Mouse (Mus musculus) heart, adult 8-10 months (tissue): Measurements from ENCODE around the gene Mrtfb. TPM values are rescaled to one million over a fixed set of nuclear protein-coding genes. Genes with fewer than 3 reads are reported as not detected.
"Not testable (repeated sequence)": the region's sequence is repeated elsewhere in the genome, so short reads cannot be mapped to it uniquely, and the experiment has no call there.

Experiments
- DNase-seq: peaks from one replicate; pipeline ENCODE4 v3.0.0; 2022; ENCODE audit warnings: low spot score
- total RNA-seq, 4 experiments: library from RNA; stranded (reverse); gene quantifications; 2 replicates each; pipeline ENCODE4 v1.2.4; 2022

The Mrtfb gene
- total RNA-seq, 4 experiments from 2014 or later: 24.5 to 32.8 (median 28.8) TPM

DNA sequence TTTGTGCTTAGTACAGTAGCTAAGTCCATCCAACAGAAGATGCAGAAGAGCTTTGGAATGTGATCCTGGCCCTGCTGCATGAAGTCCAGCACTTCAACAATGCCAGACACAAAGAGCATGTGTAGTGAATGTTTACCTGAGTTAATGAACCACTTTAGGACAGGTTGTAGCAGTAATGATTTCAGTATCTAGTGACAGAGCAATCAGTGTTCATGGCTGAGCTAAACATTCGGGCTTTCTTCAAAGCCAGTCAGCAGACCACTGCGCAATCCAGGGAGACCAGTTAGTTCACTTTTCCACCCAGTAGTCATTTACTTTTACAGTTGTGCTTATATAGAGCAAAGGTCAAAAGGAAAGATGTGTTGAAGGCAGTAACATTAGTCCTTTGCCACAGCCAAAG, 20.0 kb downstream of the Mrtfb start:
- DNase-seq: no peak

DNA sequence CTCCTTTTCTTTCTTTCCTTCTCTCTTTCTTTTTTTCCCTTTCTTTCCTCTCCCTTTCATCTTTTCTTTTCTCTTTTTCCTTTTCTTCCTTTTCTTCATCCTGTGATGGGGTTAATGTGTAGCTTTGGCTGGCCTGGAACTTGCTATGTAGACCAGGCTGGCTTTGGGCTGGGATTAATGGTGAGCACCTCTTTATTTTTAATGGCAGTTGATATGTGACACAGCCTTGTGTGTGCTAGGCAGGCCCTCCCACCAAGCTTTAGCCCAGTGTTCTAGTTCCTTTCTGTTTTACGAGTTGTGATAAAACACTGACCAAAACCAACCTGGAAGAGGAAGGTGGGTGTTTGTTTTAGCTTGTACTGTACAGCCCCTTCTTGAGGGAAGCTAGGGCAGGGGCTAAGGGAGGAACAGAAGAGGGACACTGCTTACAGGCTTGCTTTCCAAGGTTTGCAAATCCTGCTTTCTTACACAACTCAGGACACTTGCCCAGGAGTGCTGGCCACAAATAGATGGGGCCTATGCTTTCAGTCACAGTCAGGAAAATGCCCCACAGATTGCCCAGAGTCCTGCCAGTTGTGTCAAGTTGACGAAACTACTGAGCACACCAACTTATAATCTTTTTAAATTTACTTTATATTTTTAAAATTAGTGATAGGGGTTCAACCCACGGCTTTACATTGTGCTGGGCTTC, 20.6 kb downstream of the Mrtfb start:
- no peak for DNase-seq

DNA sequence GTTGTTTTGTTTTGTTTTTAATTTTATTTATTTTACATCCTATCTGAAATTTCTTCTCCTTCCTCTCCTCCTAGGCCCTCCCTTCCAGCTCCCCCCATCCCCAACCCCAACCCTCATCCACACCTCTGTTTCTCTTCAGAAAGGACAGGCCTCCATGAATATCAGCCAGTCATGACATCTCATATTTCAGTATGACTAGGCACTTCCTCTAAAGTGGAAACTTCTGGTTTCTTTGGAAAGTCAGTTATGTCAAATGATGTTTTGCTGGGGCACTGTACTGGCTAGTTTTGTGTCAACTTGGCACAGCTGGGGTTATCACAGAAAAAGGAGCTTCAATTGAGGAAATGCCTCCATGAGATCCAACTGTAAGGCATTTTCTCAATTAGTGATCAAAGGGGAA, 30.1 kb downstream of the Mrtfb start:
- not testable (repeated sequence) for DNase-seq

DNA sequence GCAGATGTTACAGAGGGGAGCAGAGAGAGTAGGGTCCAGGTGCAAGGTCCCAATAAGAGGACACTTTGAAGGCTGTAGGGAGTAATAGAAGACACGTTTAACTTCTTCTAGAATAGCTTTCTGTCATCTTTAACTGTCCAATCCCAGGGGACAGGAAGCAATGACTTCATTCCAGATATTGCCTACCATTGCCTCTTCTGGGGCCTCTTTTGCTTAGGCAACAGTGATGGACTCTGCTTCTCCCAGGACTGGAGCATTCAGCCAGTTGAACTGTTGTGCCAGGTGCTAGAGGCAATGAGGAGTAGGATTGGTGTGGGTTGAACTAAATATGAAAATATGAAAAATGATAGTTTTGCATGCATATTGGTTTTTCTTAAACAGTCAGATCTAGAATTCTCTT, 41.6 kb downstream of the Mrtfb start:
- no peak for DNase-seq

GRCm38 (mm10) chr16:13298991-13299390, 42.7 kb downstream of the Mrtfb start:
- no peak for DNase-seq

DNA sequence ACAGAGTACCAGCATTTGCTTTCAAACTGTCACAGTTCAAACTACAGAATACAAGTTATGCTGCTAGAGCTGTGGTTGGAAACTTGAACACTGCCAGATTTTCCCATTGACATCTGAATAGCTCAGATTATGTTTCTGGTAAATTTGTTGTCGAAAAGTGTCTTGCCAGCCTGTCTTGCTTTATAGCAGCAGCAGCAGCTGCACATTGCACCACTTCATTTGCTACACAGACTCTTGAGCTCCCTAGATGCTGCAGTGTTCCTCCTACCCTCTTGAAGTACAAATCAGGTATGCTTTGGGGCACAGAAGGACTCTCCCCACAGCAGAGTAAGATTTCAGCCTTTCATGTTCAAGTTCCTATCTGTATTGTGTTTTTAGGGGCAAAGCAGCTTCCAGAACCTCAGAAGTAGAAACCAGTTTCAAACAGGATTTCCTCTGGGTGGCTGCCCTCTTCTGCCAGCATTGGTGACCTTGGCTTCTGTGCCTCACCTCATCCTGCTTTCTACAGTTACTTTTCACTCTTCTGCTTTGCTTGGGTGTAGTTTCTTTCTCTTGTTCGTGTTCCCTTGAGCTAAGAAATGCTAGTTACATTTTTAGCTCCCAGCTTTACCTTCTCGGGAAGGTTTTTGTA, 49.9 kb downstream of the Mrtfb start:
- DNase-seq: no peak

- DNase-seq: no peak
These were observed 53.9 kb downstream of the Mrtfb start for GRCm38 (mm10) chr16:13310096-13310683.

- DNase-seq: no peak
These were observed 55.1 kb downstream of the Mrtfb start for GRCm38 (mm10) chr16:13311374-13311773.

DNA sequence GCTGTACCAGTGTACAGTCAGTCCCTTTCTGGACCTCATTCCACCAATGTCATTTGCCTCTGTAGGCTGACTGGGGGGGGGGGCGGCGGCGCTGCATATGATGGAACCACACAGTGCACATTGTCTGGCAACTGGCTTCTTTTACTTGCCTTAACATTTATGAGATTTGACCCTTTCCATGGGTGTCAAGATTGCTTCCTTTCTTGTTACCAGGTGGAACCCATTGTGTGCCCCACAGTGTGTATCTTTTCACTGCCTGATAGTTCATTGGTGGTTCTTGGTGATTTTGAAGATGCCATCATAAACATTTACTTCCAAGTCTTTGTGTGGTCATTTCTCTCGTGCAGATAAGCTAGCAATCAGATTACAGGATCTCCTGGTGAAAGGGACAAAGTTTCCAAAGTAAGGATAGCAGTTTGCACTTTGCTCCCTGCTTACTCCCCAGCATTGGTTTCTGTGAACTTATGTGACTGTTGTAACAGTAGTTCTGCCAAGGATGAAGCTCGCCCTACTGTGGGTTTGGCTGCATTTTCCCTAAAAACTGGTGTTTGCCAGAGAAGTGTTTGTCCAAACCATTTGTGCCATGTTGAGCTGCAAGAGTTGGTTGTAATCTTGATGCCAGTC, 56.9 kb downstream of the Mrtfb start:
- no peak for DNase-seq

DNA sequence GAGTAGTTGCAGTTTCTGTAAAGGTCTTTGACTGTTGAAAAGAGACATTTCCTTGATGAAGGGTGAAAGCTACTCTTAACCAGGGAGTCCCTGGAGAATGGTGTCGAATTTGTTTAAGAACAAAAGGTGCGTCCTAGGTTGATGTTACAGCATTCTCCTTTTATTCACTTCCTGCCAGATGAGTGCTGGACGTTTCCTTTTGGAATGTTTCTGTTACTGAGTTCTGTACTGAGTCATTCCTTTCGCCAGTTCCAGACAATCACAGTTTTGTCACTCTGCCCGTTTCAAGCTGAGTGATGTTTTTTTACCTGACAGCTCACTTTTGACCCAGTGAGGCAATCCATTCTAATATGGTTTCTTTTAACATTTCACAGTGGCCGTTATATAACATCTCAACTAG, 67.5 kb downstream of the Mrtfb start:
- no peak for DNase-seq

DNA sequence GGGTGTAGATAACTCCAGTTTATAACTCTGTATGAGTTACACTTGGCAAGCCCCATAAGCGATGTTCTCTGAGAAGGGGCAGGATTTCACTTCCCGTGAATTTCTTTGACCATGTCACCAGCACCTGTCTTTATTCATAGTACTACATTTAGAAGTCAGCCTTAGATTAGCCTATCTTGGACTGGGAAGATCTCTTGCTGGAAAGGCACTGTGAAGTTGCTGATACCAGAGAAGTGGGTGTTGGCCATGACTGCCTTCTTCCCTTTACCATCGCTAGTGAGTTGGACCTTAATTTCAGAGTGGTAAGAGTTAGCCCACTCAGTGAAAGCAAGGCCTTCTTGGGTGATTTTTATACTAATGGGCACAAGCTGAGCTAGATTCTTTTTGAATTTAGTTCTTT, 70.3 kb downstream of the Mrtfb start:
- no peak for DNase-seq

- DNase-seq: no peak
These were observed 72.4 kb downstream of the Mrtfb start for GRCm38 (mm10) chr16:13328646-13329045.

DNA sequence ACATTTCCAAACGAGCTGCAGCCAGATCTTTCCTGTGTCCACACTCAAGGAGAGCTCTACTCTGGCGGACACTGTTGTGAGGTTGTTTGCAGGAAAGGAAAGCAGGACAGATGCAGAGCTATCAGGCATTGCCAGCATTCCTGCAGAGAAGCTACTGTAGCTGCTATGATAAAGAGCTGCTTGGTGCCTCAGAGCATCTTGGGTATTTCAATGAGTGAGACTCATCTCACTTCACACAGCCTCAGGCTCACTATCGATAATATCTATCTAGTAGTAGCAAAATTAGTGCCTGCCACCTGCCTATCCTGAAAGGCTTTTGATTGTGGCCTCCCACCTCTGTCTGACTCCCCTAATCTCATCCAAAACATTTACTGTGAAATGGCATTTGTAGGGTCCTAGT, 73.4 kb downstream of the Mrtfb start:
- DNase-seq: no peak

DNA sequence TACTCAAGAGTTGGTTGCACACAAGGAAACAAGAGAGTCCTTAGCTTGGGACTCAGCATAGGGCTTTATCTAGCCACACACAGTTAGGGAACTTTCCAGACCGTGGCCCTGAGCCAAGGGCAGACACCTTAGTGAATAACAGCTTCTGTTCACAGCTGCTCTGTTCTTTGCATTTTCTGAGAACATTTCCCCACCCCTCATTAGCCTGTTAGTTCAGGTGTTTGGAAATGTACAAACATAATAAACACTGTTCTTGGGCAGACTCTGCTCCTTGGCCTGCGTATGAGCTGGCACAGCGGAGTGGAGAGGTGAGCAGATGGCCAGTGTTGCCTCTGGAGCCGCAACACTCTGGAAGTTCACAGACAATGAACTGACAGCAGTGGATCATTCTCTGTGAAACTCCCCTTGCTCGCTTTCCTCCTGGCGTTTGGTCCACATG, 74.0 kb downstream of the Mrtfb start:
- DNase-seq: peak; percentile 46

DNA sequence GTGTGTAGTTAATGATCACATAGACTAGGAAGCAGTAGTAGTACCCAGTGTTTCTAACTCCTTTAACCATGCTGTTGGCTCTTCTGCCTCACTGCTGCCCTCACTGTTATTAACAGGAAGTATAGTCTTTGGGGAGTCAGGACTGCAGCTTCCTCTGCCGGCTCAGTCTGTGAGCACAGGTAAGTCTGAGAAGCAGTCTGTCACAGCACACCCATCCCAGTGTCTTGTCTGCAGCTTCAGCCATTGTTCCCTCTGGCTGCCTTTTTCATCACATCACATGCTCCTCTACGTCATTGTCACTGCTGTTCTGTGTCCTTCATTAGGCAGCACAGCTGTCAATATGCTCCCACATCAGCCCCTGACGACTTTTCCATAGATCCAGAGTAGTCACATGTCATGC, 75.6 kb downstream of the Mrtfb start:
- DNase-seq: no peak

GRCm38 (mm10) chr16:13332536-13332935, 76.3 kb downstream of the Mrtfb start:
- no peak for DNase-seq

DNA sequence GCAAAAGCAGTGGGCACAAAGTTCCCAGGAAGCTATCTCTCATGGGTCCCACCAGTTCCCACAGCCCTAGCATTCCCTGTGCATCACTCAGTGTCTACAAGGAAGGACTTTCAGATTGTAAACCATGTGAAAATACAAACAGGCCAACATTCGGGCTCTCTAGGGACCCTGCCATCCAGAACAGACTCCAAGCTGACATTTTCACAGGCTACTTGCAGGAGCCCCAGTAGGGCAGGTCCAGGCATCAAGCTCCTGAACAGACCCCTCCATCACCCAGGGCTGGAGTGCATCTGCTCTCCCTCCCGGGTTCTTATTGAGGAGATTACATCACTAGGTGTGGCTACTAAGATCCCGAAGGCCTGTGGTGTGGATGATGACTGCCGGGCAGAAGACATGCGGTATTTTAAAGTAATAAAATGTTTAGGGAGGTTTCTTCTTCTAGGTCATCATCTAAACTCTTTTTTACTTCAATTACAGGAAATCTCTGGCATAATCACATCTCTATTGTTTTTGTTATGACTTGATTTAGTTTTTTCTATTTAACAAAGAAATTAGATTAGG, 77.6 kb downstream of the Mrtfb start:
- DNase-seq: no peak

DNA sequence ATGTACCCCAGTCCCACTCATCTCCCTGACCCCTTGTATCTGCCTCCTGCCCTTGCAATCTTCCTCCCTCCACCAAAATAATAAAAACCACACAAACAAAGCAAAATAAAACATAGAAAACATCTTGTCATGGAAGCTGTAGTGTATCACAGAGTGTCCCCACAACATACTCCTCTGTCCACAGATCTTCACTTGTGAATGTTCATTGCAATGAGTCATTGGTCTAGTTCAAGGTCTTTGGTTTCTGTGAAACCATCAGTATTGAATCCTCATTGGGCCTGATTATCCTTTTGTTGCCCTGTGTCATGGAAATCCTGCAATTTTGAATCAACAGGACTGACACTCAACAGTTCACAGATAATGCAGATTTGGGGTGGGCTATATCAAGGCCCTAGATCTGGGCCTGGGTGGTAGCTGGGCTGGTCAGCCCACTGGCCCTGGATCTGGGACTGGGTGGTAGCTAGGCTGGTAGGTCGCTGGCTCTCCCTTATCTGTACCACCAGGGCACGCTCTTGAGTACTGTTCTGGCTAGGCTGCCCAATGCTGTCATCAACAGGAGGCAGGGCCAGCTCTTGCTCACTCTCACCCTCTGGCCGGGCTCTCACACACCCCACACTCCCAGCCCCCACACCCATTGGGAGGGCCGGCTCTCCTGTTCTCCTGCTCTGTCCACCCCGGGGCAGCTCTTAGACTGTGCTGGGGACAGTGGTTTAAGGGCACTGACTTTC, 80.4 kb downstream of the Mrtfb start:
- DNase-seq: peak; percentile 40

DNA sequence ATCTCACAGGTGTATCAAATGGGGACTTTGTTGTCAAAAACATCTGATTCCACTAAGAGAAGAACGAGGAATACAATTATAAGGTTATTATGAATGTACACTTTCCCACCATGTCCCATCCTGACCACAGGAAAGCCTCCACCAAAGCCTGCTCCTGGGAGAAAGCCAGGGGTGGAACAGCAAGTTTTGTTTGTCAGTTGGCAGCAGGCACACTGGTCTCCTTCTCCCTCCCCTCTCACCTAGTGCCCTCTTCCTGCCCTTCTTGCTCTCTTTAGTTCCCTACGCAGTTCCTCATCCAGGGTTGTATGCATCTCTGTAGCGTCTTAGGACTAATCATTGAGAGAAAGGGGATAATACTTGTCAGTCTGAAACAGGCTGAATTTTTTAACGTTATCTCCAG, 81.8 kb downstream of the Mrtfb start:
- peak; percentile 57 for DNase-seq

GRCm38 (mm10) chr16:13339433-13339832, 83.2 kb downstream of the Mrtfb start:
- DNase-seq: no peak

- DNase-seq: not testable (repeated sequence)
These were observed 89.5 kb downstream of the Mrtfb start for GRCm38 (mm10) chr16:13345822-13346221.

DNA sequence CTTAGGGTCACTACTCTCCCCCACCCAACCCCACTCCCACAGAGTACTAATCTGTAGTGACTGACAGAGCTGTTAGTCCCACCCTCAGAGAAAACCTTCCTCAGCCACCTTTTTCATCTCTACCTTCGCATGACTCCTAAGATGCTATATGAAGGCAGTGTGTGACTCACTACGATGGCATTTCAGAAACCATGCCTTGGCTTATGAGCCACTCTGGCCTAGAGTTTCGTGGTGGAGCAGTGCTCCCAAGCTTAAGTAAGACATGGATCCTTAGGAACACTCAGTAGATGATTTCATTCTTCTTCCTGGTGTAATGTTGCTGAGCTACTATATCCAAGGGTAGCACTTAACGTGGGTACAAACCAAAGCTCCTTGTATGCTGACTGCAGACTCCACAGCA, 94.4 kb downstream of the Mrtfb start:
- no peak for DNase-seq
